Mouse (Mus musculus): Measurements from ENCODE around the gene Mycl. TPM values are rescaled to one million over a fixed set of nuclear protein-coding genes. Genes with fewer than 3 reads are reported as not detected.
A peak's percentile ranks its signal among the peaks of the same experiment; 100 is the strongest.

Gene Mycl
- polyA plus RNA-seq, 1 experiment = 11.7 TPM

- Histone ChIP-seq H3K4me3 (replicated peaks; ENCODE audit: extremely low read depth, low read depth, low read length) (no peak overlapping the region), H3K4me1 (ENCODE audit: control insufficient read depth, insufficient read depth, low read length) (peaks cover 3% of the 10 kb centered on the region; the same call in 1 of the 2 replicates)
- DNase-seq = no peak
- WGBS = 84% methylated on average over 2 of the region's 2 CpGs
- TF ChIP-seq CTCF (IDR thresholded peaks at IDR 0.05; ENCODE audit: insufficient read depth, low read length) = no peak
- TF ChIP-seq POLR2A (IDR thresholded peaks at IDR 0.05; ENCODE audit: borderline replicate concordance, extremely low read depth, low read depth, low read length) = no peak
Observed at GRCm38 (mm10) chr4:123034841-123035240, 39.4 kb downstream of the Mycl start.

GRCm38 (mm10) chr4:123035636-123036035, 40.2 kb downstream of the Mycl start:
- no peak for DNase-seq
- H3K4me1 ChIP-seq (ENCODE audit: control insufficient read depth, insufficient read depth, low read length) = peaks cover 3% of the 10 kb centered on the region; the same call in 1 of the 2 replicates
- WGBS = 90% methylated on average over 2 of the region's 2 CpGs
- TF ChIP-seq CTCF (IDR thresholded peaks at IDR 0.05; ENCODE audit: insufficient read depth, low read length) (no peak), POLR2A (IDR thresholded peaks at IDR 0.05; ENCODE audit: borderline replicate concordance, extremely low read depth, low read depth, low read length) (no peak)
- no peak overlapping the region for H3K4me3 ChIP-seq (replicated peaks; ENCODE audit: extremely low read depth, low read depth, low read length)

GRCm38 (mm10) chr4:123036710-123037109, 41.3 kb downstream of the Mycl start:
- 63% methylated on average over 3 of the region's 3 CpGs for WGBS
- no peak for DNase-seq
- TF ChIP-seq POLR2A (IDR thresholded peaks at IDR 0.05; ENCODE audit: borderline replicate concordance, extremely low read depth, low read depth, low read length) (no peak), CTCF (IDR thresholded peaks at IDR 0.05; ENCODE audit: insufficient read depth, low read length) (no peak)
- Histone ChIP-seq H3K4me3 (replicated peaks; ENCODE audit: extremely low read depth, low read depth, low read length) (no peak overlapping the region), H3K4me1 (ENCODE audit: control insufficient read depth, insufficient read depth, low read length) (peaks cover 3% of the 10 kb centered on the region; the same call in 1 of the 2 replicates)

- H3K4me3 ChIP-seq (replicated peaks; ENCODE audit: extremely low read depth, low read depth, low read length) = no peak overlapping the region
- TF ChIP-seq CTCF (IDR thresholded peaks at IDR 0.05; ENCODE audit: insufficient read depth, low read length) = no peak
- TF ChIP-seq POLR2A (IDR thresholded peaks at IDR 0.05; ENCODE audit: borderline replicate concordance, extremely low read depth, low read depth, low read length) = no peak
- H3K4me1 ChIP-seq (ENCODE audit: control insufficient read depth, insufficient read depth, low read length) = peaks cover 11% of the 10 kb centered on the region
- DNase-seq = no peak
- WGBS = 90% methylated on average over 6 of the region's 6 CpGs
Observed at GRCm38 (mm10) chr4:123041131-123041530, 45.7 kb downstream of the Mycl start.

- TF ChIP-seq POLR2A (IDR thresholded peaks at IDR 0.05; ENCODE audit: borderline replicate concordance, extremely low read depth, low read depth, low read length) (no peak), CTCF (IDR thresholded peaks at IDR 0.05; ENCODE audit: insufficient read depth, low read length) (no peak)
- no peak overlapping the region for H3K4me3 ChIP-seq (replicated peaks; ENCODE audit: extremely low read depth, low read depth, low read length)
- peaks cover 11% of the 10 kb centered on the region for H3K4me1 ChIP-seq (ENCODE audit: control insufficient read depth, insufficient read depth, low read length)
- 78% methylated on average over 1 of the region's 1 CpGs for WGBS
- DNase-seq = no peak
Observed at GRCm38 (mm10) chr4:123043858-123044257, 48.4 kb downstream of the Mycl start.

- Histone ChIP-seq H3K4me3 (replicated peaks; ENCODE audit: extremely low read depth, low read depth, low read length) (no peak overlapping the region), H3K4me1 (ENCODE audit: control insufficient read depth, insufficient read depth, low read length) (peaks cover 11% of the 10 kb centered on the region)
- TF ChIP-seq CTCF (IDR thresholded peaks at IDR 0.05; ENCODE audit: insufficient read depth, low read length) (no peak), POLR2A (IDR thresholded peaks at IDR 0.05; ENCODE audit: borderline replicate concordance, extremely low read depth, low read depth, low read length) (no peak)
- WGBS = 45% methylated on average over 4 of the region's 4 CpGs
- peak; percentile 31 for DNase-seq
Observed at GRCm38 (mm10) chr4:123044842-123045241, 49.4 kb downstream of the Mycl start.

GRCm38 (mm10) chr4:123046300-123046699, 50.8 kb downstream of the Mycl start:
- Histone ChIP-seq H3K4me3 (replicated peaks; ENCODE audit: extremely low read depth, low read depth, low read length) (no peak overlapping the region), H3K4me1 (ENCODE audit: control insufficient read depth, insufficient read depth, low read length) (peaks cover 22% of the 10 kb centered on the region)
- WGBS = 62% methylated on average over 3 of the region's 3 CpGs
- DNase-seq = peak; percentile 51
- TF ChIP-seq POLR2A (IDR thresholded peaks at IDR 0.05; ENCODE audit: borderline replicate concordance, extremely low read depth, low read depth, low read length) (no peak), CTCF (IDR thresholded peaks at IDR 0.05; ENCODE audit: insufficient read depth, low read length) (no peak)

- H3K4me1 ChIP-seq (ENCODE audit: control insufficient read depth, insufficient read depth, low read length) = peaks cover 14% of the 10 kb centered on the region
- H3K4me3 ChIP-seq (replicated peaks; ENCODE audit: extremely low read depth, low read depth, low read length) = no peak overlapping the region
- peak; percentile 83 for DNase-seq
- WGBS = 47% methylated on average over 5 of the region's 5 CpGs
- no peak for TF ChIP-seq POLR2A (IDR thresholded peaks at IDR 0.05; ENCODE audit: borderline replicate concordance, extremely low read depth, low read depth, low read length)
- no peak for TF ChIP-seq CTCF (IDR thresholded peaks at IDR 0.05; ENCODE audit: insufficient read depth, low read length)
Observed at GRCm38 (mm10) chr4:123050681-123051211, 55.3 kb downstream of the Mycl start.

Other genes starting within 250 kb of the Mycl start
- 35.2 and 43.6 TPM in 2 replicates for gene Ppt1, start 159.4 kb upstream of the Mycl start, polyA plus RNA-seq (2012; rRNA removed)
- gene Cap1, start 109.6 kb upstream of the Mycl start, polyA plus RNA-seq (2012; rRNA removed) = 101 and 124 TPM in 2 replicates
- gene Mfsd2a, start 34.5 kb upstream of the Mycl start, polyA plus RNA-seq (2012; rRNA removed) = 7.2 and 11.3 TPM in 2 replicates
- 4.2 and 4.5 TPM in 2 replicates for gene Trit1, start 20.9 kb downstream of the Mycl start, polyA plus RNA-seq (2012; rRNA removed)
- gene Bmp8b, start 109.5 kb downstream of the Mycl start, polyA plus RNA-seq (2012; rRNA removed) = 0.06 and 0.07 TPM in 2 replicates
- gene Oxct2b, start 120.6 kb downstream of the Mycl start, polyA plus RNA-seq (2012; rRNA removed) = not detected in 2 replicates
- gene Ppie, start 144.3 kb downstream of the Mycl start, polyA plus RNA-seq (2012; rRNA removed) = 13.0 and 15.3 TPM in 2 replicates
- 2.6 and 2.8 TPM in 2 replicates for gene Hpcal4, start 187.6 kb downstream of the Mycl start, polyA plus RNA-seq (2012; rRNA removed)
- 0.69 and 0.77 TPM in 2 replicates for gene Nt5c1a, start 205.9 kb downstream of the Mycl start, polyA plus RNA-seq (2012; rRNA removed)
- gene Heyl, start 237.9 kb downstream of the Mycl start, polyA plus RNA-seq (2012; rRNA removed) = 17.9 and 18.0 TPM in 2 replicates

All from lung, adult 2 months (tissue).